In the genomic region with DNA sequence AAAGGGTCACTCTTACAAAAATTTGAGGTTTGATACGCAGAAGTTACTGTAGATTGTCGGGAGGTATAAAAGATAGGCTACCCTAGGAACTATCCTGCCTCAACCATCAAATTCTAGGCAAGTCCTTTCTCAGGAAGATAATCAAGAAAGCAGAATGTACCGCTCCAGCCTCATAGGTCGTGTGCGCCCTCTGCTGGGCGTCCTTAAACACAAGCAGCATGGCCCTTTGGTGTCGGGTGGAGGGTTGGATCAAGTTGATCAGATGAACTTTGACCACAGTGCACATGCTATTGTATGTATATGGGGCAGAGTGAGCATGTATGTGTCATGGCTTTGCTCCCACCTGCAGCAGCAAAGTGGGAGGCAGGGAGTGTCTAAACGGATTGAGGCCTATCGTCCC, we compare ENCODE assay signal across 9 mouse cellular contexts. TPM values are rescaled to one million over a fixed set of nuclear protein-coding genes. Genes with fewer than 3 reads are reported as not detected.
DNase-seq lines count a peak whose midpoint lies in the region; ATAC-seq and TF ChIP-seq lines count a peak whose summit lies in the region.
"Had no signal": no experiment of that assay in that cellular context is flagged by ENCODE, and none has a peak within 500 bp of the region (broad histone marks: within the 10 kb centered on the region; RNA-seq: fewer than 3 reads in every experiment).

No protein-coding gene starts in this region.

- H3K27ac ChIP-seq in heart, postnatal 0 days (ENCODE audit: low read depth), result no peak overlapping the region
- H3K27ac ChIP-seq in MEL (ENCODE audit: control insufficient read depth, low read depth, low read length), result no peak overlapping the region
- no peak overlapping the region for H3K27ac ChIP-seq in cerebellum, adult 2 months (ENCODE audit: insufficient read depth, low read length)
- H3K27ac ChIP-seq in lung, embryonic 16.5 days (ENCODE audit: low read length), result no peak overlapping the region
- H3K27ac ChIP-seq: macrophage had no signal

- 14% methylated on average over 9 of the region's 9 CpGs for WGBS in heart, postnatal 0 days
- 16% methylated on average over 9 of the region's 9 CpGs for WGBS in cerebellum, adult 2 months
- WGBS in large intestine, adult 2 months, result 11% methylated on average over 9 of the region's 9 CpGs
- WGBS in lung, embryonic 16.5 days, result 10% methylated on average over 9 of the region's 9 CpGs

- H3K9ac ChIP-seq in heart, postnatal 0 days (replicated peaks; ENCODE audit: low read depth, low read length), result no peak overlapping the region
- no peak overlapping the region for H3K9ac ChIP-seq in MEL (ENCODE audit: control insufficient read depth, low read depth, low read length, poor library complexity, severe bottlenecking)
- H3K9ac ChIP-seq in lung, embryonic 16.5 days (ENCODE audit: low read length), result no peak overlapping the region

- DNase-seq in heart, postnatal 0 days (ENCODE audit: low spot score), result peak; percentile 66
- DNase-seq in heart, adult 8-10 months (ENCODE audit: low spot score), result no peak
- DNase-seq in MEL (ENCODE audit: low read depth, low spot score), result peak; percentile 58
- peak; percentile 44 to 63 for DNase-seq in cerebellum, adult 2 months
- DNase-seq in large intestine, adult 2 months (ENCODE audit: low read depth, low spot score), result peak; percentile 77
- peak; percentile 34 for DNase-seq in skeletal muscle tissue, adult 2 months (ENCODE audit: low read depth, low spot score)

- TF ChIP-seq EP300 in heart, postnatal 0 days (IDR thresholded peaks at IDR 0.05; ENCODE audit: low read depth), result no peak
- TF ChIP-seq EP300 in MEL (IDR thresholded peaks at IDR 0.05; ENCODE audit: low read depth in 1 of 2, low read length in 2 of 2), result no peak

- H3K4me2 ChIP-seq in heart, postnatal 0 days (ENCODE audit: low read depth, low read length), result no peak overlapping the region
- no peak overlapping the region for H3K4me2 ChIP-seq in lung, embryonic 16.5 days (ENCODE audit: low read depth, low read length)

- TF ChIP-seq CTCF in heart, postnatal 0 days (IDR thresholded peaks at IDR 0.05; ENCODE audit: low read depth), result peak; percentile 98
- TF ChIP-seq CTCF in MEL (IDR thresholded peaks at IDR 0.05 in 2 of 3, conservative IDR thresholded peaks at IDR 0.05 in 1 of 3; ENCODE audit: control insufficient read depth in 1 of 3, insufficient read depth in 1 of 3, low read depth in 2 of 3, low read length in 3 of 3, poor library complexity in 1 of 3, severe bottlenecking in 1 of 3), result peak; percentile 63 to 90 (median 80)
- peak; percentile 95 for TF ChIP-seq CTCF in cerebellum, adult 2 months (IDR thresholded peaks at IDR 0.05; ENCODE audit: borderline replicate concordance, insufficient read depth, low read depth, low read length)

- 0 out of 2 replicates have a peak, but pooled peaks cover 2% of the 10 kb centered on the region for H3K9me3 ChIP-seq in heart, postnatal 0 days (replicated peaks; ENCODE audit: control insufficient read depth, low read length)
- no peaks in the 10 kb centered on the region for H3K9me3 ChIP-seq in MEL (replicated peaks; ENCODE audit: insufficient read depth, low read length)
- H3K9me3 ChIP-seq in lung, embryonic 16.5 days (ENCODE audit: control insufficient read depth, low read length), result no peaks in the 10 kb centered on the region

- no peak for TF ChIP-seq POLR2A in MEL (IDR thresholded peaks at IDR 0.05; ENCODE audit: control insufficient read depth in 1 of 2, insufficient read depth in 1 of 2, low read depth in 1 of 2, low read length in 2 of 2, poor library complexity in 1 of 2)
- TF ChIP-seq POLR2A in cerebellum, adult 2 months (IDR thresholded peaks at IDR 0.05; ENCODE audit: borderline replicate concordance, insufficient read depth, low read length), result no peak

- H3K4me3 ChIP-seq in heart, postnatal 0 days (ENCODE audit: low read depth, low read length), result no peak overlapping the region
- no peak overlapping the region for H3K4me3 ChIP-seq in MEL (ENCODE audit: control insufficient read depth in 1 of 2, insufficient read depth in 1 of 2, low read depth in 2 of 2, low read length in 2 of 2)
- H3K4me3 ChIP-seq in cerebellum, adult 2 months (replicated peaks; ENCODE audit: insufficient read depth, low read depth, low read length), result no peak overlapping the region
- no peak overlapping the region for H3K4me3 ChIP-seq in lung, embryonic 16.5 days (ENCODE audit: low read length)

- ATAC-seq in heart, postnatal 0 days (ENCODE audit: insufficient read depth, low read depth), result peak; percentile 44; the same call in 1 of the 2 replicates
- peak; percentile 96 for ATAC-seq in frontal cortex, adult (ENCODE audit: low TSS enrichment)
- ATAC-seq in lung, embryonic 16.5 days (ENCODE audit: low read depth), result peak; percentile 60

- H3K79me2 ChIP-seq in MEL (ENCODE audit: control insufficient read depth, insufficient read depth, low read length, poor library complexity), result no peaks in the 10 kb centered on the region

- H3K36me3 ChIP-seq in heart, postnatal 0 days (replicated peaks; ENCODE audit: control insufficient read depth, insufficient read depth, low read length), result no peaks in the 10 kb centered on the region
- no peaks in the 10 kb centered on the region for H3K36me3 ChIP-seq in MEL (ENCODE audit: control insufficient read depth in 1 of 2, insufficient read depth in 2 of 2, low read length in 2 of 2)
- no peaks in the 10 kb centered on the region for H3K36me3 ChIP-seq in lung, embryonic 16.5 days (ENCODE audit: control insufficient read depth, insufficient read depth, low read length)

- H3K4me1 ChIP-seq in heart, postnatal 0 days (ENCODE audit: control insufficient read depth, insufficient read depth), result no peaks in the 10 kb centered on the region
- H3K4me1 ChIP-seq in MEL (ENCODE audit: control insufficient read depth in 1 of 2, insufficient read depth in 2 of 2, low read length in 2 of 2), result no peaks in the 10 kb centered on the region
- H3K4me1 ChIP-seq in cerebellum, adult 2 months (ENCODE audit: control insufficient read depth, insufficient read depth, low read length), result no peaks in the 10 kb centered on the region
- H3K4me1 ChIP-seq in lung, embryonic 16.5 days (replicated peaks; ENCODE audit: control insufficient read depth, insufficient read depth, low read length), result no peaks in the 10 kb centered on the region

- no peaks in the 10 kb centered on the region for H3K27me3 ChIP-seq in heart, postnatal 0 days (ENCODE audit: control insufficient read depth, insufficient read depth, low read length)
- no peaks in the 10 kb centered on the region for H3K27me3 ChIP-seq in MEL (ENCODE audit: control insufficient read depth in 1 of 2, insufficient read depth in 2 of 2, low read length in 2 of 2)
- H3K27me3 ChIP-seq in cerebellum, adult 2 months (ENCODE audit: control insufficient read depth, insufficient read depth, low read length), result no peaks in the 10 kb centered on the region
- no peaks in the 10 kb centered on the region for H3K27me3 ChIP-seq in lung, embryonic 16.5 days (ENCODE audit: control insufficient read depth, insufficient read depth, low read depth, low read length)

- peak; percentile 75 for TF ChIP-seq RAD21 in MEL (IDR thresholded peaks at IDR 0.05; ENCODE audit: low read depth, low read length)

TF ChIP-seq in MEL, 35 proteins besides CTCF, POLR2A, EP300 and RAD21:
- TF ChIP-seq SMC3 (IDR thresholded peaks at IDR 0.05; ENCODE audit: low read depth, low read length) (peak; percentile 73), ZC3H11A (IDR thresholded peaks at IDR 0.05; ENCODE audit: low read depth, low read length) (peak; percentile 46), RCOR1 (IDR thresholded peaks at IDR 0.05; ENCODE audit: low read depth, low read length) (no peak)

RNA-seq across cellular contexts. Expression of a gene that starts 7.9 kb away (rescaled TPM):
- total RNA-seq in heart, postnatal 0 days (2014; rRNA removed; ENCODE audit: low replicate concordance), result 4.0 and 4.2 TPM in 2 replicates
- 5.3 and 5.9 TPM in 2 replicates for polyA plus RNA-seq in heart, postnatal 0 days (2015; fragmentation: Nextera tagmentation; extraction: Ambion mirVana)
- total RNA-seq in heart, adult 8-10 months (2022), result 1 to 10 TPM; 5.7 to 9.3 (median 7.7) TPM
- total RNA-seq in MEL (2012; rRNA removed), result not detected in 2 replicates
- polyA plus RNA-seq in MEL (2012; ENCODE audit: insufficient read depth in 1 of 2, insufficient read length in 2 of 2, low read depth in 1 of 2, low replicate concordance in 2 of 2, missing spikeins in 1 of 2), result not detected
- 41.3 and 41.9 TPM in 2 replicates for polyA plus RNA-seq in cerebellum, adult 2 months (2012; rRNA removed)
- 0.95 and 1.0 TPM in 2 replicates for polyA plus RNA-seq in large intestine, adult 2 months (2012; rRNA removed)
- 6.7 and 7.3 TPM in 2 replicates for polyA plus RNA-seq in lung, embryonic 16.5 days (2015; fragmentation: Nextera tagmentation; extraction: Ambion mirVana)
- polyA plus RNA-seq: macrophage had no signal

RNA-seq across cellular contexts. Expression of a gene that starts 29.4 kb away (rescaled TPM):
- total RNA-seq in heart, postnatal 0 days (2014; rRNA removed; ENCODE audit: low replicate concordance), result not detected in 2 replicates
- not detected in 2 replicates for polyA plus RNA-seq in heart, postnatal 0 days (2015; fragmentation: Nextera tagmentation; extraction: Ambion mirVana)
- total RNA-seq in heart, adult 8-10 months (2022), result not detected
- total RNA-seq in MEL (2012; rRNA removed), result not detected in 2 replicates
- not detected for polyA plus RNA-seq in MEL (2012; ENCODE audit: insufficient read depth in 1 of 2, insufficient read length in 2 of 2, low read depth in 1 of 2, low replicate concordance in 2 of 2, missing spikeins in 1 of 2)
- polyA plus RNA-seq in cerebellum, adult 2 months (2012; rRNA removed), result not detected in 2 replicates
- polyA plus RNA-seq in large intestine, adult 2 months (2012; rRNA removed), result not detected in 2 replicates
- polyA plus RNA-seq in lung, embryonic 16.5 days (2015; fragmentation: Nextera tagmentation; extraction: Ambion mirVana), result not detected in 2 replicates
- polyA plus RNA-seq: macrophage had no signal

RNA-seq across cellular contexts. Expression of a gene that starts 31.0 kb away (rescaled TPM):
- not detected in 2 replicates for total RNA-seq in heart, postnatal 0 days (2014; rRNA removed; ENCODE audit: low replicate concordance)
- not detected in 2 replicates for polyA plus RNA-seq in heart, postnatal 0 days (2015; fragmentation: Nextera tagmentation; extraction: Ambion mirVana)
- not detected for total RNA-seq in heart, adult 8-10 months (2022)
- total RNA-seq in MEL (2012; rRNA removed), result not detected in 2 replicates
- not detected for polyA plus RNA-seq in MEL (2012; ENCODE audit: insufficient read depth in 1 of 2, insufficient read length in 2 of 2, low read depth in 1 of 2, low replicate concordance in 2 of 2, missing spikeins in 1 of 2)
- not detected in 2 replicates for polyA plus RNA-seq in cerebellum, adult 2 months (2012; rRNA removed)
- polyA plus RNA-seq in large intestine, adult 2 months (2012; rRNA removed), result not detected in 2 replicates
- polyA plus RNA-seq in lung, embryonic 16.5 days (2015; fragmentation: Nextera tagmentation; extraction: Ambion mirVana), result not detected in 2 replicates
- polyA plus RNA-seq: macrophage had no signal

RNA-seq across cellular contexts. Expression of a gene that starts 32.1 kb away (rescaled TPM):
- 1.9 and 5.5 TPM in 2 replicates for total RNA-seq in heart, postnatal 0 days (2014; rRNA removed; ENCODE audit: low replicate concordance)
- polyA plus RNA-seq in heart, postnatal 0 days (2015; fragmentation: Nextera tagmentation; extraction: Ambion mirVana), result 2.0 and 2.3 TPM in 2 replicates
- 1 to 10 TPM; 2.2 to 7.2 (median 3.2) TPM for total RNA-seq in heart, adult 8-10 months (2022)
- not detected in 2 replicates for total RNA-seq in MEL (2012; rRNA removed)
- not detected for polyA plus RNA-seq in MEL (2012; ENCODE audit: insufficient read depth in 1 of 2, insufficient read length in 2 of 2, low read depth in 1 of 2, low replicate concordance in 2 of 2, missing spikeins in 1 of 2)
- polyA plus RNA-seq in cerebellum, adult 2 months (2012; rRNA removed), result not detected in 2 replicates
- polyA plus RNA-seq in large intestine, adult 2 months (2012; rRNA removed), result 30.7 and 50.1 TPM in 2 replicates
- 0.18 and 0.28 TPM in 2 replicates for polyA plus RNA-seq in lung, embryonic 16.5 days (2015; fragmentation: Nextera tagmentation; extraction: Ambion mirVana)
- polyA plus RNA-seq: macrophage had no signal

Comparison
In these comparisons a context has a peak if more than half of its experiments do, and no peak if none do; other contexts are left out.
1. ATAC-seq: peak in every context shown above with its lines; median percentile 96 in frontal cortex, adult; 60 in lung, embryonic 16.5 days; 44 in heart, postnatal 0 days.